Mouse (Mus musculus) small intestine, adult 2 months (tissue): ENCODE data around the gene Farsa. TPM values are rescaled to one million over a fixed set of nuclear protein-coding genes. Genes with fewer than 3 reads are reported as not detected.

Experiments used
- H3K27ac ChIP-seq: fragments of 200-500 bp; 2 replicates; pipeline ENCODE4 v1.5.1; 2012; ENCODE audit warnings: low read depth, low read length, control low read depth, inconsistent platforms; ENCODE audit not compliant: insufficient read depth
- H3K27me3 ChIP-seq: fragments of 200-500 bp; 2 replicates; pipeline ENCODE4 v1.6.1; 2012; ENCODE audit warnings: mild to moderate bottlenecking, moderate library complexity, low read length, inconsistent platforms; ENCODE audit not compliant: control insufficient read depth, insufficient read depth
- H3K36me3 ChIP-seq: fragments of 200-500 bp; 2 replicates; pipeline ENCODE4 v1.6.1; 2012; ENCODE audit warnings: mild to moderate bottlenecking, low read length, control low read depth, inconsistent platforms; ENCODE audit not compliant: control insufficient read depth, insufficient read depth
- H3K4me1 ChIP-seq: fragments of 200-500 bp; 2 replicates; pipeline ENCODE4 v1.6.1; 2012; ENCODE audit warnings: low read length, inconsistent platforms, mixed read lengths; ENCODE audit not compliant: control insufficient read depth, insufficient read depth, insufficient read length
- H3K4me3 ChIP-seq: fragments of 200-500 bp; 2 replicates; pipeline ENCODE4 v1.5.1; 2012; ENCODE audit warnings: low read depth, mild to moderate bottlenecking, control low read depth, inconsistent platforms, low read length, moderate library complexity
- CTCF ChIP-seq: fragments of 200-500 bp; IDR thresholded peaks from 2 replicates; pipeline ENCODE4 v1.5.1; 2012; ENCODE audit warnings: low read depth, mild to moderate bottlenecking, control low read depth, inconsistent platforms, low read length, moderate library complexity, mixed read lengths; ENCODE audit not compliant: insufficient replicate concordance, insufficient read length; ENCODE audit errors: extremely low read depth
- POLR2A ChIP-seq: fragments of 200-500 bp; IDR thresholded peaks from 2 replicates; pipeline ENCODE4 v1.6.1; 2012; ENCODE audit warnings: low read depth, mild to moderate bottlenecking, control low read depth, inconsistent platforms, low read length, moderate library complexity
- WGBS: fragments of 180-500 bp; shearing (Covaris S2); methylation state at CpG from one replicate; pipeline ENCODE4 v1.1.7; 2018; 5-methylcytosine and 5-hydroxymethylcytosine counted together
- polyA plus RNA-seq: library from polyadenylated mRNA; depleted of rRNA; stranded (reverse); fragments of >200 nt; gene quantifications from 2 replicates; pipeline ENCODE4 v1.2.3, GENCODE M21; 2012

Farsa gene
- polyA plus RNA-seq, 1 experiment: 29.1 TPM

DNA sequence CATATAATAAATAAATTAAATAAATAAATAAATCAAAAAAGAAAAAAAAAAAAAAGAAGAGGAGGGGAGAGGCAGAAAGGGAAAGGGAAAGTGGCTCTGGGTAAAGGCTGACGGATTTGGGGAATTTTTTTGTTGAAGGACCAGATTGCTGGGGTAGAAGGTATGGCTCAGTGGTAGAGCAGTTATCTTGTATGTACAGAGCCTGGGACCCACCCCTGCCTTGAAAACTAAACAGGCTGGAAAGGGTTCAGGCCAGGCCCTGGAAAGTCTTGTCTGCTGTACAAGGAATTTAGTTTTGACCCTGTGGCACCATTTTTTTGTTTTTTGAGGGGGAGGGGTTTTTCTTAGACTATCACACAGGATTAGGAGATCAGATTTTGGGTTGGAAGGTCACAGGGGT lies 22.1 kb downstream of the Farsa start:
- Histone ChIP-seq H3K4me1 (no peaks in the 10 kb centered on the region), H3K4me3 (no peak overlapping the region), H3K36me3 (no peaks in the 10 kb centered on the region), H3K27ac (no peak overlapping the region), H3K27me3 (no peaks in the 10 kb centered on the region)
- TF ChIP-seq CTCF (no peak), POLR2A (no peak)
- 74% methylated on average over 1 of the region's 1 CpGs for WGBS

DNA sequence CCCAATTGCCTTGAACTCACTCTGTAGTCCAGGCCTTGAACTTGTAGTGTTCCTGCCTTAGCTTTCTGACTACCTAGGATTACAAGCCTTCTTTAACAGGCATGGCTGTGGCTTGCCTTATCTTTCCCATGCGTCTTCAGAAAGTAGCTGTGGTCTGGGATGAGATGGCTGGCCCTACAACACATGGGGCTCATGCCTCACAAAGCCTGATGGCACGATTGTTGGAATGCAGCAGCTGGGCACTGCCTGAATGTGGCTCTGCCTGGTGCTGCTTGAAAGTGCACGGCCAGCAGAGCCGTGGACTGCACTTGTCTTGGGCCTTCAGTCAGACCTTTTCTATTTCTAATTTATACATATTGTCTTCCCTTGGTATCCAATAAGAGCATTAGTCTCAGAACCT lies 27.9 kb downstream of the Farsa start:
- Histone ChIP-seq H3K36me3 (peaks cover 22% of the 10 kb centered on the region), H3K4me3 (no peak overlapping the region), H3K27ac (no peak overlapping the region), H3K27me3 (no peaks in the 10 kb centered on the region), H3K4me1 (no peaks in the 10 kb centered on the region)
- TF ChIP-seq CTCF (no peak), POLR2A (no peak)
- 89% methylated on average over 4 of the region's 4 CpGs for WGBS

DNA sequence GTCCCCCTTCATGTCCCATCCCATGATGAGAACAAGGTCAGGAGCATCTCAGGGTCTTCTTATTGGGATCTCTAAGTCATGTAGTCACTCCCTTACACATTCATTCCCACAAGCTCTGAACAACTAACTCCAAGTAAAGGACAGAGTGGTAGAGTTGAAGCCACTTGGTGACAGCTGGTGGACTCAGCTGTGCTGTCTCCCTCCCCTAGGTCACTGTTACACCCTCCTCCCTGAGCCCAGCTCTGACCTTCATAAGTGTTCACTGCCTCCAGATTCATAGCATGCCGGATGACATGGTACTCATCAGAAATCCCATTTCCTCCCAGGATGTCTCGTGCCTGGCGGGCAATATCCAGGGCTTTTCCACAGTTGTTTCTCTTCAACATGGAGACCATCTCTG lies 31.5 kb downstream of the Farsa start:
- no peak for TF ChIP-seq POLR2A
- TF ChIP-seq CTCF: no peak
- H3K36me3 ChIP-seq: peaks cover 24% of the 10 kb centered on the region
- no peak overlapping the region for H3K27ac ChIP-seq
- WGBS: 93% methylated on average over 3 of the region's 3 CpGs
- no peak overlapping the region for H3K4me3 ChIP-seq
- peaks cover 4% of the 10 kb centered on the region; the same call in 1 of the 2 replicates for H3K4me1 ChIP-seq
- no peaks in the 10 kb centered on the region for H3K27me3 ChIP-seq

DNA sequence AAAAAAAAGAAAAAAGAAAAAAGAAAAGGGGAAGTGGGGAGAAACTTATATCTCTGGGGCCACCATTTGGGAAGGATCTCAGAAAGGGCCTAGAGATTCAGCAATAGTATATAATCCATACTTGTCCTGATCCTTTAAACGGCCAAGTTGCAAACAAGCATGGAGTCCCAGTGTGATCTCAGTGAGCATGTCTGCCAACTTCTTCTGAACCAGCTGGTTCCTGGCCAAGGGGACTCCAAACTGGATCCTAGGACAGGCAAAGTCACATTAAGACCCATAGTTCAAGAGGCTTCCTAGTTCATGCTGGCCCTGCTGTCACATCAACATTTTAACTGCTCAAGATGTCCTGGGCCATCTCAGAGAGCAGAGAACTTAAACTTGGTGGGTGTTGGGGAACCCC lies 32.4 kb downstream of the Farsa start:
- WGBS: 79% methylated on average over 1 of the region's 1 CpGs
- Histone ChIP-seq H3K4me3 (no peak overlapping the region), H3K27me3 (no peaks in the 10 kb centered on the region), H3K4me1 (peaks cover 4% of the 10 kb centered on the region; the same call in 1 of the 2 replicates), H3K27ac (no peak overlapping the region), H3K36me3 (peaks cover 24% of the 10 kb centered on the region)
- TF ChIP-seq CTCF (no peak), POLR2A (no peak)

DNA sequence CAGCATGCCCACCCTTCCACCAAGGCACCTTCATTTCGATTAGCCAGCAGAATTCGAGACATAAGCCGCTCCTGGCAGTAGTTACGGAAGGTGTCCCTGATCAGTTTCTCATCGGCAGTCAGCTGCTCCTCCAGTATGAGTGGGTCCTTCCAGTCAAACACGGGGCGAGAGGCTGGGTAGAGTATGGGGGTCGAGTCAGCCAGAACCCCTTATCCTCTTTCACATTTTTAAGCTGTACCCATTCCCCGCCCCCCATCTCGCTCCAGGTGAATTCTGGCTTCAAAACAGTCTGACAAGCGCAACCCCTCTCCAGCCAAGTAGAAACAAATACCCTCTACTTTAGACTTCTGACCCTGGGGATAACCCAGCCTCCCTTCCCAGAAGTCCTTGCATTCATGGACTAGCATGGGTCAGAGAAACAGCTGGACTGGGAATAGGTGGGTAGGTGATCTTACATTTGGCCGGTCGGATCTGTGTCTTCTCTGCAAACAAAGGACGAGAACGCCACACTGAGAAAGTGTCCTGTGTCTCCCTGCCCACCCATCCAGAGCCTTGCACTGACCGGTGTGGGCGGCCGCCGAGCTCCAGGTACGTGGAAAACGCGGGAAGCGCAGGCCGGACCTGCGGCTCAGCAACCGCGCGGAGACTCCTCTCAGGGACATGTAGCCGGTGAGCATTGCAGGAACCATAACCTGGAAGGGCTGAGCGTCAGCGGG lies 36.4 kb downstream of the Farsa start:
- TF ChIP-seq CTCF: no peak
- no peak for TF ChIP-seq POLR2A
- WGBS: 13% methylated on average over 31 of the region's 31 CpGs
- H3K27me3 ChIP-seq: no peaks in the 10 kb centered on the region
- H3K27ac ChIP-seq: no peak overlapping the region
- peak overlapping the region; percentile 78 for H3K4me3 ChIP-seq
- peaks cover 7% of the 10 kb centered on the region; the same call in 1 of the 2 replicates for H3K36me3 ChIP-seq
- peaks cover 4% of the 10 kb centered on the region; the same call in 1 of the 2 replicates for H3K4me1 ChIP-seq

DNA sequence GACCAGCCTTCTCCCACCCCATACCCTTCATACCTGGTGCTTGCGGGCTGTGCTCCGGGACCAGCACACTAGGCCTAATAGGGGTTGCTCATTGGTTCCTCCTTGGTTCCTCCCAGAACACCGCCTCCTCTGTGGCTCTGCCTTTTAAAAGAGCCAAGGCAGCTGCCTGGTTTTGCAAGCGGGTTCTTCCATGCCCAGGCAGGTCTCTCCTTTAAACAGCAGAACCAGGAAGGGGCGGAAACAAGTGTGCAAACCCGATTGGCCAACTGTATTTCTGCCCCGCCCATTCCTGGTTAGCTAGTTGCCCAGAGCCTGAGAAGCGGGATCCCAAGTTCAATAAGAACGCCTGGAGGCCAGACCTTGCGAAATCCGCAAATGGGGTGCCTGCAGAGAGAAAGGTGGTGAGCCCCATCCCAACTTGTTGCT lies 36.9 kb downstream of the Farsa start, which contains the start of gene Gcdh:
TSS of gene Gcdh (minus strand) at position 213 of the 426 bp plus-strand sequence.
- H3K4me1 ChIP-seq: peaks cover 4% of the 10 kb centered on the region; the same call in 1 of the 2 replicates
- H3K4me3 ChIP-seq: peak within 1 kb of the TSS; percentile 78
- WGBS: under 1% methylated on average over 11 of the region's 11 CpGs
- TF ChIP-seq CTCF (0 out of 2 replicates have a peak, but pooled peaks have one; percentile 15), POLR2A (no peak)
- H3K27ac ChIP-seq: no peak within 1 kb of the TSS
- H3K27me3 ChIP-seq: no peaks in the 10 kb centered on the region
- H3K36me3 ChIP-seq: peaks cover 4% of the 10 kb centered on the region; the same call in 1 of the 2 replicates

DNA sequence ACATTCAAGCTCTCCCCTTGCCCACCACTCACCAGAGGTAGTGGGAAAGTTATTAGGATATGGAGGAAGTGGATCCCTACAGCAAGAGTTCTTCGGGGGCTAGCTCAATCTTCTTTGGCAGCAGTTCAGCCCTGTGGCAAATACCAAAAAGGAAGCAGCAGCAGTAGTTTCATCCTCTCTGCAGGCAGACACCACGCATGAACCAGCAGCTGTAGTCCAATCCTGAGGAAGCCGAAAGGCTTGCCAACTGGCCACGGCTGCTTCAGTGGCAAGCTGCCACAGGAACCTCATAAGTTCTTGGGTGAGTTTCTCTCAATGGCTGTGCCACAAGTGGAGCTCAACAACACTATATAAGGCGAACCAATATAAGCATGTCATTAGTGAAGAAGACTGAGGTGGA lies 39.2 kb downstream of the Farsa start:
- peaks cover 4% of the 10 kb centered on the region; the same call in 1 of the 2 replicates for H3K4me1 ChIP-seq

More for the DNA sequence above, 39.2 kb downstream of the Farsa start:
- WGBS: 80% methylated on average over 5 of the region's 5 CpGs
- Histone ChIP-seq H3K27me3 (no peaks in the 10 kb centered on the region), H3K4me3 (no peak overlapping the region), H3K36me3 (no peaks in the 10 kb centered on the region), H3K27ac (no peak overlapping the region)
- TF ChIP-seq POLR2A: no peak
- TF ChIP-seq CTCF: no peak
